ENCODE assay signal across 11 mouse cellular contexts in the genomic region with DNA sequence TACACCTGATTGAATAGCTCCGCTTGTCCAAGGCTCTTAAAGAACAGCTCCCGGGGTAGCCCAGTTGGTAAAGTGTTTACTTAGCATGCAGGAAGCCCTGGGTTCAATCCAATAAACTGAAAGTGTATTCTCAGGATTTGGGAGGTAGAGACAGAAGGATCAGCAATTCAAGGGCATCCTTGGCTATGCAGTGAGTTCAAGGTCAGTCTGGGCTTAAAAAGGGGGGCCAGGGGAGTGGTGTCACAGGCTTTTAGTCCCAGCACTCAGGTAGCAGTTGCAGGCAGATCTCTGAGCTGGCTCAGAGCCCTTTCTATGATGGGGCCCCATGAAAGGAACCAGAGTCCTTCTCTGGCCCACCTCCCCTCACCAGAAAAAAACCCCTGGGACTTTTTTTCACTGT. TPM values are rescaled to one million over a fixed set of nuclear protein-coding genes. Genes with fewer than 3 reads are reported as not detected.
"Had no signal": no experiment of that assay in that cellular context is flagged by ENCODE, and none has a peak within 500 bp of the region (broad histone marks: within the 10 kb centered on the region; RNA-seq: fewer than 3 reads in every experiment).

No protein-coding gene starts in this region.

- H3K9ac ChIP-seq: limb, embryonic 13.5 days; liver, embryonic 14.5 days; midbrain, embryonic 12.5 days; neural tube, embryonic 13.5 days; stomach, embryonic 15.5 days had no signal

- H3K27me3 ChIP-seq: midbrain, embryonic 12.5 days; neural tube, embryonic 13.5 days; stomach, embryonic 15.5 days had no signal

- H3K4me3 ChIP-seq: limb, embryonic 13.5 days; midbrain, embryonic 12.5 days; neural tube, embryonic 13.5 days; stomach, embryonic 15.5 days had no signal

- H3K27ac ChIP-seq: limb, embryonic 13.5 days; liver, embryonic 14.5 days; midbrain, embryonic 12.5 days; neural tube, embryonic 13.5 days; stomach, embryonic 15.5 days had no signal

- H3K36me3 ChIP-seq: limb, embryonic 13.5 days; midbrain, embryonic 12.5 days; neural tube, embryonic 13.5 days; stomach, embryonic 15.5 days had no signal

- DNase-seq: kidney, postnatal 14 days; left cerebral cortex, postnatal 4 days; lung, adult 18-20 months; right cerebral cortex, postnatal 14 days; thymus, postnatal 36 days had no signal

- H3K9me3 ChIP-seq: limb, embryonic 13.5 days; midbrain, embryonic 12.5 days; stomach, embryonic 15.5 days had no signal

RNA-seq across cellular contexts. Expression of gene Tcf15, which starts 35.9 kb away (rescaled TPM):
- total RNA-seq: liver, adult 2 months had no signal
- polyA plus RNA-seq: liver, adult 2 months had no signal
